Comparison of ENCODE assay signal across 8 mouse cellular contexts in genomic region chr14:61327618-61328450, GRCm38 (mm10). TPM values are rescaled to one million over a fixed set of nuclear protein-coding genes. Genes with fewer than 3 reads are reported as not detected.
DNase-seq lines count a peak whose midpoint lies in the region; ATAC-seq and TF ChIP-seq lines count a peak whose summit lies in the region.

No protein-coding gene starts in this region.

- WGBS in hindbrain, postnatal 0 days, result 17% methylated on average over 19 of the region's 19 CpGs

- peaks cover 2% of the 10 kb centered on the region; the same call in 1 of the 2 replicates for H3K9me3 ChIP-seq in hindbrain, postnatal 0 days (ENCODE audit: low read length)

- H3K27me3 ChIP-seq in hindbrain, postnatal 0 days (ENCODE audit: insufficient read depth, low read length), result no peaks in the 10 kb centered on the region

- TF ChIP-seq POLR2A in cortical plate, adult 2 months (IDR thresholded peaks at IDR 0.05; ENCODE audit: extremely low read depth, insufficient read depth, low read length), result peak; percentile 75

- 0 out of 2 replicates have a peak overlapping the region, but pooled peaks have one; percentile 0 for H3K4me3 ChIP-seq in cortical plate, adult 2 months (ENCODE audit: insufficient read depth, low read length)
- H3K4me3 ChIP-seq in hindbrain, postnatal 0 days (ENCODE audit: low read length), result peak overlapping the region; percentile 3; the same call in 1 of the 2 replicates

- peak overlapping the region; percentile 43 for H3K4me2 ChIP-seq in hindbrain, postnatal 0 days (ENCODE audit: low read depth, low read length)

- peak; percentile 69 for DNase-seq in gastrocnemius, postnatal 10 days
- DNase-seq in hindbrain, postnatal 0 days (ENCODE audit: low spot score), result peak; percentile 92
- peak; percentile 86 for DNase-seq in left cerebral cortex, adult 11 months (ENCODE audit: low spot score)
- peak; percentile 89 for DNase-seq in lung, postnatal 10 days
- peak; percentile 38 for DNase-seq in ovary, postnatal 36 days (ENCODE audit: low spot score)
- peak; percentile 60 to 69 for DNase-seq in thymus, postnatal 10 days (ENCODE audit: low spot score in 2 of 2)

- no peak for TF ChIP-seq CTCF in cortical plate, adult 2 months (IDR thresholded peaks at IDR 0.05; ENCODE audit: extremely low read depth, insufficient read depth, low read length)
- TF ChIP-seq CTCF in hindbrain, postnatal 0 days (IDR thresholded peaks at IDR 0.05; ENCODE audit: low read depth), result peak; percentile 38

- H3K27ac ChIP-seq in cortical plate, adult 2 months (ENCODE audit: insufficient read depth, low read length), result peak overlapping the region; percentile 83
- H3K27ac ChIP-seq in hindbrain, postnatal 0 days, result peak overlapping the region; percentile 79

- peak overlapping the region; percentile 35; the same call in 1 of the 2 replicates for H3K9ac ChIP-seq in hindbrain, postnatal 0 days (replicated peaks; ENCODE audit: low read length)

- peak; percentile 84 for ATAC-seq in activated CD4-positive, CD25-positive, alpha-beta regulatory T cell, adult 4 months
- peak; percentile 88 for ATAC-seq in hindbrain, postnatal 0 days

- no peaks in the 10 kb centered on the region for H3K36me3 ChIP-seq in hindbrain, postnatal 0 days (ENCODE audit: insufficient read depth, low read length)

- no peaks in the 10 kb centered on the region for H3K4me1 ChIP-seq in cortical plate, adult 2 months (ENCODE audit: control insufficient read depth, insufficient read depth, low read length)
- H3K4me1 ChIP-seq in hindbrain, postnatal 0 days (ENCODE audit: insufficient read depth, low read length), result 0 out of 2 replicates have a peak, but pooled peaks cover 3% of the 10 kb centered on the region

RNA-seq across cellular contexts. Expression of gene Arl11, which starts 18.3 kb away (rescaled TPM):
- under 1 TPM; 0.60 to 0.65 TPM for polyA plus RNA-seq in activated CD4-positive, CD25-positive, alpha-beta regulatory T cell, adult 4 months (2017; shearing (Covaris generic))
- 1.1 and 1.5 TPM in 2 replicates for polyA plus RNA-seq in cortical plate, adult 2 months (2012; rRNA removed)
- 1 to 10 TPM in 1 of 2 experiments, under 1 TPM in 1; 0.21 to 1.0 TPM for total RNA-seq in gastrocnemius, postnatal 10 days (2021)
- 0.94 and 2.8 TPM in 2 replicates for total RNA-seq in hindbrain, postnatal 0 days (2014; rRNA removed)
- 0.54 and 0.56 TPM in 2 replicates for polyA plus RNA-seq in hindbrain, postnatal 0 days (2015; fragmentation: Nextera tagmentation; extraction: Ambion mirVana)

RNA-seq across cellular contexts. Expression of gene Ebpl, which starts 32.4 kb away (rescaled TPM):
- 10 to 100 TPM in 1 of 2 experiments, 1 to 10 TPM in 1; 6.7 to 10.3 TPM for polyA plus RNA-seq in activated CD4-positive, CD25-positive, alpha-beta regulatory T cell, adult 4 months (2017; shearing (Covaris generic))
- polyA plus RNA-seq in cortical plate, adult 2 months (2012; rRNA removed), result 3.9 and 4.0 TPM in 2 replicates
- 1 to 10 TPM; 2.7 to 3.4 TPM for total RNA-seq in gastrocnemius, postnatal 10 days (2021)
- total RNA-seq in hindbrain, postnatal 0 days (2014; rRNA removed), result 2.2 and 4.1 TPM in 2 replicates
- polyA plus RNA-seq in hindbrain, postnatal 0 days (2015; fragmentation: Nextera tagmentation; extraction: Ambion mirVana), result 11.5 and 12.0 TPM in 2 replicates

Comparison
In these comparisons a context has a peak if more than half of its experiments do, and no peak if none do; other contexts are left out.
1. Peak in every context shown above with its lines: DNase-seq, ATAC-seq, H3K4me3 ChIP-seq and H3K27ac ChIP-seq.
2. DNase-seq: peak in every context shown above with its lines; median percentile 92 in hindbrain, postnatal 0 days; 89 in lung, postnatal 10 days; 86 in left cerebral cortex, adult 11 months; 69 in gastrocnemius, postnatal 10 days; 64 in thymus, postnatal 10 days; 38 in ovary, postnatal 36 days.